Mouse (Mus musculus) limb, embryonic 10.5 days (tissue): ENCODE measurements around the gene 4931414P19Rik. TPM values are rescaled to one million over a fixed set of nuclear protein-coding genes. Genes with fewer than 3 reads are reported as not detected.

Source experiments
- DNase-seq: peaks from one replicate; pipeline ENCODE4 v3.0.0-alpha.2; 2017; ENCODE audit warnings: low spot score
- H3K27ac ChIP-seq: fragments of 300-500 bp; sonication (generic); 2 replicates; pipeline ENCODE4 v1.5.1; 2016; ENCODE audit warnings: mild to moderate bottlenecking
- H3K27me3 ChIP-seq: fragments of 300-500 bp; sonication (generic); 2 replicates; pipeline ENCODE4 v1.6.1; 2016; ENCODE audit warnings: low read depth, mild to moderate bottlenecking; ENCODE audit not compliant: poor library complexity, severe bottlenecking
- H3K36me3 ChIP-seq: fragments of 300-500 bp; sonication (generic); 2 replicates; pipeline ENCODE4 v1.6.1; 2016; ENCODE audit warnings: mild to moderate bottlenecking, moderate library complexity
- H3K4me1 ChIP-seq: fragments of 300-500 bp; sonication (generic); 2 replicates; pipeline ENCODE4 v1.6.1; 2016
- H3K4me3 ChIP-seq: fragments of 300-500 bp; sonication (generic); 2 replicates; pipeline ENCODE4 v1.5.1; 2016; ENCODE audit warnings: mild to moderate bottlenecking, moderate library complexity
- H3K9me3 ChIP-seq: fragments of 300-500 bp; sonication (generic); replicated peaks from 2 replicates; pipeline ENCODE4 v1.6.1; 2016; ENCODE audit warnings: mild to moderate bottlenecking
- WGBS: fragments of 180-500 bp; shearing (Covaris S2); methylation state at CpG from one replicate; pipeline ENCODE4 v1.1.7; 2016; 5-methylcytosine and 5-hydroxymethylcytosine counted together
- polyA plus RNA-seq: library from polyadenylated mRNA; unstranded; fragments of >200 nt; fragmentation: Nextera tagmentation; extraction: Ambion mirVana; gene quantifications from 2 replicates; pipeline ENCODE4 v1.2.1, GENCODE M21; 2016

The 4931414P19Rik gene
- polyA plus RNA-seq, 1 experiment from 2014 or later, result 13.5 TPM

DNA sequence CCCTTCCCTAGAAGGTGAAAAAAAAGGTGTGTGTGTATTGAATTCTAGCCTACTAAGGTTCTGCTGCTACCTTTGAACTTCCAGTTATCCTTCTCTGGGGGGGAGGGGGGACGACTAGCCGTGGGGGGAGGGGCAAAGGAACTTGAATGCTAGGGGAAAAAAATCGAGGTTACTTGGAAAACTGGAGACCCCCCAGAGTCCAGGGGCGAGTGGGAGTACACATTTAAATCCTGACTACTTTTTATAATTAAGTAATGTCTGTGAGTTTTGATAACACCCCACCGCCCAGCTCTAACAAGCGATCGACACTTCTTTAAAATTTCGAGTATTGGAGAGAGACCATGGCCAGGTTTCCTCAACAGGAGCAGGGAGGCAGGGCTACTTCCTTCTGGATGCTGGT, 30.8 kb downstream of the 4931414P19Rik start:
- Histone ChIP-seq H3K36me3 (peaks cover 48% of the 10 kb centered on the region), H3K4me3 (peak overlapping the region; percentile 98), H3K9me3 (no peaks in the 10 kb centered on the region), H3K27ac (peak overlapping the region; percentile 98), H3K27me3 (no peaks in the 10 kb centered on the region), H3K4me1 (peaks cover 56% of the 10 kb centered on the region)
- DNase-seq, result no peak
- 4% methylated on average over 8 of the region's 8 CpGs for WGBS

DNA sequence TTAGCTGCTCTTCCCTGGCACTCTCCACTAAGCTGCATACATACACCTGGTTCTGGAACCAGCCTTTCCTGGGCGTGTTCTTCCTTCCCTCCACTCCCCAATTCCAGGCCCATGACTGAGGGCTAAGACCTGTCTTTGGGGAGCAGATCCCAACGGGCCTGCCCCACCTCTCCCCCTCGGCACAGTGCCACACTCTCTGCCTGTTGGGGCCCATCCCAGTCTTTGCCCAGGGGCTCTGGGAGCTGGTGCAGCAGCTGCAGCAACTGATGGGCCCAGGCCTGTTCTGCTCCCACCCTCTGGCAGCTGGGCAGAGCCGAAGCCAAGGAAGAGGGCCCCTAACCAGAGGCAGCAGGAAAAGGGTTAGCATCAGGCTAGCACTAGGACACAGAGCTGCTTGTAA, 31.5 kb downstream of the 4931414P19Rik start:
- Histone ChIP-seq H3K27me3 (no peaks in the 10 kb centered on the region), H3K36me3 (peaks cover 56% of the 10 kb centered on the region), H3K9me3 (no peaks in the 10 kb centered on the region), H3K4me1 (peaks cover 64% of the 10 kb centered on the region), H3K27ac (peak overlapping the region; percentile 98), H3K4me3 (peak overlapping the region; percentile 98)
- DNase-seq, result peak; percentile 51
- WGBS, result 24% methylated on average over 4 of the region's 4 CpGs

DNA sequence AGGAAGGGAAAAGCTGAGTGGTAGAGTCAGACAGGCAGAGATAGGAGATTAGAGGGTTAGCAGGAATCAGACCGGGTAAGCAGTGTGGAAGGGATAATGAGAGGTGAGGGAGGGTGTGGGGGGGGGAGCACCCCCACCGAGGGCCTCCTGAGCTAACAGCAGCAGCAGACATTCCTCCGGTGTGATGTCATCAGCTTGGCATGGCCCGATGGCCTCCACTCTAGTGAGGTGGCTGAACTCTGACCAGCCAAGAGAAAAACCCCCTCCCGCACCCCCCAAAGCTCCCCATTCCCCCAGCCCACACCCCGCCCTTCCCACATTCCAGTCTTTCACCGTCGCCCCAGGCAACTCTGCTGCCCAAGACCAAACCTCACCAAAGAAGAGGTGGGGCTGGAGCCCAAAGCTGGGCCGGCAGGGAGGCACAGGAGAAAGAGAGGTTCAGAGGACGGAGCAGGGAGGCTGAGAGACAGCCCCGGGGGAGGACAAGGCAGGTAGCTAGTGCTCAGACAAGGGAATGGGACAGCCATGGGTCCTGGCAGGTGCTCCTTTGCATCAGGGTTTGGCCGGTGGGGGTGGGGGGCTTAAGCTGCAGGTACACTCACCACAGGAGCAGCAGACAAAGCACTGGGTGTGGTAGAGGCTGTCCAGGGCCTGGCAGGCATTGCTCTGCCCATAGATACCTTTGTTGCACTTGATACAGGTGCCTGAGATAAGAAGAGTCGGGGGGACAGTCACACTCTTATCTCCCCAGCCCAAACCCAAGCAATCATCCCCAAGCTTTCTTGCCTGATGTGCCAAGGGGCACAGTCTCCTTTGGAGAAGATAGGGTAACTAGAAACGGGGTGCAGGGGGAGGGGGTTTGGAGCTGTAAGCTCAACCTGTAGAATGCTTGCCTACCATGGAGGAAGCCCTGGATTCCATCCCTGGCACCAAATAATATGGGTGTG, 32.7 kb downstream of the 4931414P19Rik start:
- H3K36me3 ChIP-seq, result peaks cover 68% of the 10 kb centered on the region
- no peaks in the 10 kb centered on the region for H3K9me3 ChIP-seq
- H3K27ac ChIP-seq, result peak overlapping the region; percentile 76
- DNase-seq, result peak; percentile 68
- no peaks in the 10 kb centered on the region for H3K27me3 ChIP-seq
- 30% methylated on average over 14 of the region's 14 CpGs for WGBS
- peak overlapping the region; percentile 98 for H3K4me3 ChIP-seq
- peaks cover 60% of the 10 kb centered on the region for H3K4me1 ChIP-seq

DNA sequence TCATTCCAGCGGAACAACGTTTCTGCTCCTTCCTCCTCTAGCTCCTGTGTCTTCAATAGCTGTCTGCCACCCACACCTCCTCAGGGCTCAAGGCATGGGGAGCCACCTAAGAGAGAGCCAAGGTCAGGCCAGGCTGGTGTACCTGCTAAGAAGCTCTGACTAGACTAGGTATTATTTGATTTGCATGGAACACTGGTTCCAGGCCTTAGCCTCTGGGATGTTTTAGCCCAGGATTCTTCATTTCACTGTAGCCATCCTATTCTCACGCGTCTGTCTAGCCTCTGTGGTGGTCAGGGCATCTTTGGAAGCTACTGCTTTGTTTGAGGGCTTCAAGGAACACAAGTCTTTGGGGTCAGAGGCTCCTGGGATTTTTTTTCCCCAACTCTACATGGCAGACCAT, 33.7 kb downstream of the 4931414P19Rik start:
- Histone ChIP-seq H3K4me1 (peaks cover 60% of the 10 kb centered on the region), H3K4me3 (peak overlapping the region; percentile 98; the same call in 1 of the 2 replicates), H3K9me3 (no peaks in the 10 kb centered on the region), H3K27ac (no peak overlapping the region), H3K27me3 (no peaks in the 10 kb centered on the region), H3K36me3 (peaks cover 77% of the 10 kb centered on the region)
- WGBS, result 84% methylated on average over 4 of the region's 4 CpGs
- no peak for DNase-seq

DNA sequence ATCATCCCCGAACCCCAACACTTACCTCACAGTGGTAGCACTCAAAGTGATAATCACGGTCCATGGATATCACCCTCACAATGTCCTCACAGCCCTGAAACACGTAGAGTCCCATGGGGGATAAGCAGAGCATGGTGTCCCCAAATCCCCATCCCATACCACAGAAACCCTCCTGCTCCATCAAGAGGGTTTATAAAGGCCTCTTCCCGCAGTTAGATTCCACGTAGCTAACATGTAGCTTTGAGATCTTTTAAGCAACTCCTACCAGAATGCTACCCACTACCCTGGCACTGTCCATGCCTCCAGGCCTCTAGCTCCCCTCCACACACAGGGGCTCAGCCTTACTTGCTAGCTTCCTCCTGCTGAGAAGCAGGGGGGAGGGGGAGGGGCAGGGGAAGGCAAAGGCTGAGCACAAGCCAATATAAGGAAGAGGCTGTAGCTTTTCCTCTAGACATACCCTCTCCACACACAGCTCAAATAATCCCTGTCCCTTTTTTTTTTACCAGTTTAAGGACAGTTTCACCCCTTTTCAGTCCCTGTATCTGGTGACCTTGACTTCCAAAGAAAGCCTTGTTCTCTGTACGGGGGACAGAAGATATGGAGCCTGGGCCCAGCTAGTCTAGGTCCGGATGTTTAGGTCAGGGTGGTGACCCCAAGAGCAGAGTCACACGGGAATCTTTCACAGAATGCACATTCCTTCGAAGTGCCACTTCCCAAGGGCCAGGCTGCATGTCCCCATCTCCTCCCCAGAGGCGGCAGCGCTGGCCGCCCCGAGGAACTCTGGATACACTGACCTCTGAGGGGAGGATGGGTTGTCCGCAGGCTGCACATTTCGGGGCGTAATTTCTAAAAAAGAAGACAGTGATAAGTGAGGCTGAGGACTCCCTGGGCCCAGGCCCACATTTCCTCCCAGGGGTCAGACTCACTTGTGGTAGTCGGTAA, 36.1 kb downstream of the 4931414P19Rik start:
- Histone ChIP-seq H3K27ac (no peak overlapping the region), H3K27me3 (no peaks in the 10 kb centered on the region), H3K36me3 (peaks cover 87% of the 10 kb centered on the region), H3K4me3 (no peak overlapping the region), H3K4me1 (peaks cover 42% of the 10 kb centered on the region), H3K9me3 (no peaks in the 10 kb centered on the region)
- 73% methylated on average over 17 of the region's 17 CpGs for WGBS
- no peak for DNase-seq

DNA sequence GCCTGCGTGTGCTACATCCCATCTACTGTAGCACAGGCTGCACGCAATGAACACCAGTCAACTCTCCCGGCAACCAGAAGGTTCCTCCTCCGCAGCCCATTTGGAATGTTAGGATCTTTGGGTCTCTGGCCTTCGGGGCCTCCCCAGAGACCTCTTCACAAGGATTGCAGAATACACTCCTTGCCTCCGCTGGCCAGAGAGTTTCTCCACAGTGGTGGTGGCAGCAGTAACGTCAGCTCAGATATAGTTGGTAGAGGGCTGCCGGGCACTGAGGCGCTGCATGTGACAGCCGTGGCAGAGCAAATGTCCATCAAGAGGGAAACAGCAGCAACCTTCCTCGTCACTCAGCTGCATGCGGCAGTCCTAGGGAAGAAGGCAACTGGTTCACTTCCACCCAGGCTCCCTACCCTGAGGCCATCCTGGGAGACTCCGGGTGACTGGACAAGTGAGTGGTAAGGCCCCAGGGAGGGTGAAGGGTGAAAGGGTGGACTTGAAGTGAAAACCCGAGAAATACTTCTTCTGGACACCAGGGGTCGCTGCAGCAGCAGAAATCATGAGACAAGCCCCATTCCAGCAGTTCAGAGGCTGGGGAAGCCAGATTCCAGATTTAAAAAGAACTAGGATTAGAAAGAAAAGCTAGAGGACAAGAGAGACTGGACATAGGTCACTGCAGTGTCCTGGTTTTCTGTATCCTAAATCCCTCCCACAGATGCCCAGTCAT, 36.9 kb downstream of the 4931414P19Rik start:
- DNase-seq, result peak; percentile 80
- Histone ChIP-seq H3K4me3 (no peak overlapping the region), H3K4me1 (peaks cover 33% of the 10 kb centered on the region), H3K36me3 (peaks cover 79% of the 10 kb centered on the region), H3K27ac (0 out of 2 replicates have a peak overlapping the region, but pooled peaks have one; percentile 12), H3K9me3 (no peaks in the 10 kb centered on the region), H3K27me3 (no peaks in the 10 kb centered on the region)
- 78% methylated on average over 15 of the region's 15 CpGs for WGBS

DNA sequence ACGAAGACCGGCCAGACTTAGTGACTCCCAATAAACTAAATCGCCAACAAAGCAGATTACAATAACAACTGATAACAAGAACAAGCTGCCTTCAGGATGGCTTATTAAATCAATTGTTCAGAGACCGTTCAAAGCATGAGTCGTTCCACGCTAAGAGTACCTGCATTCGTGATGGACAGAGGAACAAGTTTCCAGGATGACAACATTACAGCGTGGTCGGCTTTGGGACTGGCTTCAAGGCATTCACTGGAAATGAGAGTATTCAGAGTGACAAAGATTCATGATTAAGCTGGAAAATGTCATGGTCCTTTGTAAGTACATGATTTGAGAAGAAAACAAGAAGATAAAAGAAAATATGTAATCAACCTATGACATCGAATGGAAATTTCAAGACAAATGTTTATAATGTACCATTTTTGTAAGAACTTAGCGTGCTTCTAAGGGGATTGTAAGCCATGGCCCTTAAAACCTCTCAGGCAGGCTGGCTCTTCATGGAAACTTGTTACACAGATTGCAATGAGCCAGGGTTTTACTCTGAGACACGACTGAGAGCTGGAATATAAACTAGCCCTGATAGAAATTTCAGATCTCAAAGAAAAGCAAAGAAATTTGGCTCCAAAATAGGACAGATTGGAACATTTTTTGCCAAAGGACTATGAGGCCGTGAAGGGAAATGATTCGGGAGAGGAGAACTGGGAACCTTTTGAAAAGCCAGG, 45.1 kb downstream of the 4931414P19Rik start:
- Histone ChIP-seq H3K27me3 (no peaks in the 10 kb centered on the region), H3K27ac (no peak overlapping the region), H3K4me3 (no peak overlapping the region), H3K9me3 (no peaks in the 10 kb centered on the region), H3K36me3 (no peaks in the 10 kb centered on the region), H3K4me1 (no peaks in the 10 kb centered on the region)
- no peak for DNase-seq
- WGBS, result 87% methylated on average over 14 of the region's 14 CpGs

DNA sequence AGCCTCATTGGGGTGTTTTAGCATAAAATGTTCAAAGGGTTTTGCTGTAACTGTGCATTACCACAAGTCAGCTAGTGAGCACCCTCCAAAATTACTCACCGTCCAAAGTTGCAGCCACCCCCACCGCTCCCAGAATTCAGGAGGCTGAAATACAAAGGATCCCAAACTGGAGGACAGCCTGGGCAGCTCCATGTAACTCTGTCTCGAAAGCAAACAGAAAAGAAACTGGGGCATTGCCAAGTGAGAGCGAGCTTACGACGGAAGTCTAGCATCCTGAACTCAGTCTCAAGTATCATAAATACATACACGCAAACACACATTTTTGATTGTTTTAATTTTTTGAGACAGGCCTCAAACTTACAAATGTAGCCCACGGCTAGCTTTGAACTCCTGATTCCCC, 48.5 kb downstream of the 4931414P19Rik start:
- DNase-seq, result no peak
- WGBS, result 90% methylated on average over 8 of the region's 8 CpGs

DNA sequence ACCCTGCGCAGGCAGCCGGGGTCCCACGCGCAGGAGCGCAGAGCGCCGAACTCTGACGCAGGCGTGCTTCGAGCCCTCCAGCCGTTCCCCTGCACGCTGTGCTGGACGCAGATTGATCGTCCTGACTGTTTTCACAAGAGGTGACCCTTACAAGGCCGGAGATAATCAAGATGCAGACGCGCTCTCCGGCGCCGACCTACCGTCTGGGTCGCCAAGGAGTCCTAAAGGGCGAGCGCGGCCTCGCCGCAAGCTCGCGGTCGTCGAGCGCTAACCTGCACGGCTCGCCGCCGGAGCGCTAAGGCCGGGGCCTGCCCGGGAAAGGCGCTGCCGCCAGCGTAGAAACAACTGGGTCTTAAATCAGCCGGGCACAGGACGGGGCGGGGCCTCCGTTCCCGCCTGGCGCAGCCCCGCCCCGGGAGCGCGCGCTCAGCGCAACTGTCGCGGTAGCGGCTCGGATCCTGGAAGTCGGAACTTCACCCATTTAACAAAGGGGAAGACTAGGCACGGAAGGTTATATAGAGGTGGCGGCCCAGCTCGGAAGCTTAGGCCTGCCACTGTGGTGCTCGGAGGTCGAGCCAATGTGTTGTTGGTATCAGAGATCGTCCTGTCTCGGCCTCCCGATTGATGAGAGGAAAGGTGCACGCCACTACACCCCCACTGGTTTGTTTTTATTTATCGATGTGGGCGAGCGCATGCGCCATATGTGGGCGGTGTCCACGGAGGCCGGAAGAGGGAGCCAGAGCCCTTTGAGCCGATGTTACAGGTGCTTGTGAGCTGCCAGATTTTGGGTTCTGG, 51.6 kb downstream of the 4931414P19Rik start, which contains the start of gene Haus4:
Haus4 (minus strand) TSS at position 642 of the 795 bp plus-strand sequence.
- peak within 1 kb of the TSS; percentile 65 for H3K4me3 ChIP-seq
- H3K27me3 ChIP-seq, result no peaks in the 10 kb centered on the region
- H3K27ac ChIP-seq, result peak within 1 kb of the TSS; percentile 95
- no peaks in the 10 kb centered on the region for H3K9me3 ChIP-seq
- peak; percentile 90 for DNase-seq
- peaks cover 30% of the 10 kb centered on the region for H3K36me3 ChIP-seq
- WGBS, result under 1% methylated on average over 76 of the region's 76 CpGs
- peaks cover 13% of the 10 kb centered on the region for H3K4me1 ChIP-seq

More for the DNA sequence above, 48.5 kb downstream of the 4931414P19Rik start:
- no peak overlapping the region for H3K27ac ChIP-seq
- H3K4me3 ChIP-seq, result no peak overlapping the region
- no peaks in the 10 kb centered on the region for H3K9me3 ChIP-seq
- H3K36me3 ChIP-seq, result no peaks in the 10 kb centered on the region
- H3K4me1 ChIP-seq, result peaks cover 13% of the 10 kb centered on the region
- H3K27me3 ChIP-seq, result no peaks in the 10 kb centered on the region

DNA sequence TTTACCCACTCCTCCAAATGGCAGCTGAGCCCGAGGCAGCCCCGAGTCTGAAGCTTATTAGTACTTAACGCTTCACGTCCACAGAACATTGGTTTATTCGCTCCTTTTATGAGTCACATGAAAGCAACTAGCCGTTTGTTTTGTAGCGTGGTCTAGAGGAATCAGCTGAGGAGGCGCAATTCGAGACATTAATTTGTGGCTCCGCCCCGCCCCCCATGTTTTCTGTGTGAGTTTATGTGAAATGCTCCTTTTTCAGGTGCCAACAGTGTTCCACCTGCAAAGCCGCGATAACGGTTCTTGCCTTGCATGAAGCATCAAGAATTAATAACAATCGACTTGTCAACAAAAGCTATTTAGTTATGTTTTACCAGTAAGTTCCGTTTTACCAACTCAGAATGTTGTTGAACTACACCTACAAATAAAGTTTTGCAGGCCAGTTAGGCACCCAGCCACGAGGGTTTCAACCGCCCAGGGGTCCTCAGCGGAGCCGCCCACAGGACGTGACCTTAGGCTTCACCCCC, 52.3 kb downstream of the 4931414P19Rik start:
- Histone ChIP-seq H3K27me3 (no peaks in the 10 kb centered on the region), H3K4me1 (peaks cover 13% of the 10 kb centered on the region), H3K27ac (peak overlapping the region; percentile 95), H3K36me3 (peaks cover 37% of the 10 kb centered on the region), H3K9me3 (no peaks in the 10 kb centered on the region), H3K4me3 (peak overlapping the region; percentile 65)
- peak; percentile 62 for DNase-seq
- WGBS, result 5% methylated on average over 21 of the region's 21 CpGs

DNA sequence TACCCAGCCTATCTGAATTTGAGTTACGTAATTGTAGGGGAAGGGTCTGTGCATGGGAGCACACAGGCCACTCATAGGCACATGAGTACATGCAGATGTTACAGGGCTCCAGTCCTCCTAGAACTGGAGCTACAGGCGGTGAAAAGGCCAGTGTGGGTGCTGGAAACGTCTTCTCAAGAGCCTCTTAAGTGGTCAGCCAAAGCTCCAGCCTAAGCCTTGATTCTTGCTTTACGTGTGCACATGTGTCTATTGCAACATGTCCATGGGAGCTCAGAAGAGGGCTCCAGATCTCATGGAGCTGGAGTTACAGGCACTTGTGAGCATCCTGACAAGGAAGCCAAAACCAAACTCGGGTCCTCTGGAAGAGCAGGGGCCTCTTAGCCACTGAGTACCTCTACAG, 61.1 kb downstream of the 4931414P19Rik start:
- WGBS, result 93% methylated on average over 5 of the region's 5 CpGs
- no peak for DNase-seq
- H3K27me3 ChIP-seq, result no peaks in the 10 kb centered on the region
- no peak overlapping the region for H3K4me3 ChIP-seq
- H3K4me1 ChIP-seq, result 0 out of 2 replicates have a peak, but pooled peaks cover 3% of the 10 kb centered on the region
- no peak overlapping the region for H3K27ac ChIP-seq
- H3K36me3 ChIP-seq, result peaks cover 89% of the 10 kb centered on the region
- no peaks in the 10 kb centered on the region for H3K9me3 ChIP-seq
